Mouse (Mus musculus): Measurements from ENCODE around the gene Myo18b. TPM values are rescaled to one million over a fixed set of nuclear protein-coding genes. Genes with fewer than 3 reads are reported as not detected.

Myo18b gene
- polyA plus RNA-seq, 1 experiment from 2014 or later, result 2.0 TPM

DNA sequence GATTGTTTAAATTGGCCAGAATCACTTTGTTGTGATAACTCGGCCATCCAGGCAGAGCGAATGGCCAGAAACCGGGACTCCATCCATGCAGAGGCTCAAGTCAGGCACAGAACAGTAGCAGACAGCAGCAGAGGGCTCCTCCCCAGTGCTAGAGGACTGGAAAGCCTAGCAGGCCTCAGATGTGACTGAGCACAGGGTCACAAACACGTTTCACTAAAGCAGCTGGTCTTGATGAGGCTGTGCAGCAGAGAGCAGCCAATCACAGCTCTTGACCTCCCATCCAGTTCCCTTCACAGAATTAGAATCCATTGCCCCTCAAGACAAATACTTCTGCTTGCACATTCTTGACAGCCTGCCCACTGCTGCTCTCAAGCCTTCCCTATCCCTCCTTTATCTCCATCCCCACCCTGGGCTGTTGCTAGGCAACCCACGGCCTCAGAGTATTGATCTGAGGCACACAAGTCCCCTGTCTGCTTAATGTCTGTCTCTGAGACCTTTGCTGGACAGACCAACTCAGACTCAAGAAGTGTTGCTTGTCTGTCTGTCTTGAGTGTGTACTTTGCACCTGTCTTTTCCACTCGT lies 52.4 kb downstream of the Myo18b start:
- Histone ChIP-seq H3K9ac (ENCODE audit: low read depth, low read length) (peak overlapping the region; percentile 31; the same call in 1 of the 2 replicates), H3K4me3 (ENCODE audit: low read depth, low read length) (no peak overlapping the region), H3K4me1 (ENCODE audit: control insufficient read depth, insufficient read depth, low read length) (peaks cover 39% of the 10 kb centered on the region), H3K27ac (ENCODE audit: low read length) (peak overlapping the region; percentile 80), H3K9me3 (replicated peaks; ENCODE audit: control insufficient read depth, low read length, poor library complexity, severe bottlenecking) (no peaks in the 10 kb centered on the region), H3K4me2 (ENCODE audit: low read length) (no peak overlapping the region), H3K27me3 (ENCODE audit: control insufficient read depth, insufficient read depth, low read depth, low read length) (no peaks in the 10 kb centered on the region), H3K36me3 (ENCODE audit: control insufficient read depth, insufficient read depth, low read length) (no peaks in the 10 kb centered on the region)
- WGBS, result 18% methylated on average over 6 of the region's 6 CpGs
- peak; percentile 50; the same call in 1 of the 2 replicates for ATAC-seq

DNA sequence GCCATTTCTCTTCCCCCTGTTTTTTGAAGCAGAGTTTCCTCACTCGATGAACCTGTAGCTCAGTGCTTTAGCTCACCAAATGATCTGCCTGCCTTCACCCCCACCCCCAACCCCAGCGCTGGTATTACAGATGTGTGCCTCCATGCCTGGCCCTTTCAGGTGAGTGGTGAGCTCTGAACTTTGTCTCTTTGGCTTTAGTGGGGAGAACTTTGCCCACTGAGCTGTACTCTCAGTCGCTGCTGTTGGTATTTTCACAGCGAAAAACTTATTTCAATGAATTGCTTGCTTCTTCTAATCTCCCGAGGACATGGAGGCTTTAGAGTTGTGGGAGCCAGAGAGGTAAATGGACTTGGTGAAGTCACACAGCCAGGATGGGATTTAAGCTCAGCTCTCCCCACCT lies 53.5 kb downstream of the Myo18b start:
- Histone ChIP-seq H3K9ac (ENCODE audit: low read depth, low read length) (no peak overlapping the region), H3K4me1 (ENCODE audit: control insufficient read depth, insufficient read depth, low read length) (peaks cover 30% of the 10 kb centered on the region)
- 87% methylated on average over 5 of the region's 5 CpGs for WGBS

DNA sequence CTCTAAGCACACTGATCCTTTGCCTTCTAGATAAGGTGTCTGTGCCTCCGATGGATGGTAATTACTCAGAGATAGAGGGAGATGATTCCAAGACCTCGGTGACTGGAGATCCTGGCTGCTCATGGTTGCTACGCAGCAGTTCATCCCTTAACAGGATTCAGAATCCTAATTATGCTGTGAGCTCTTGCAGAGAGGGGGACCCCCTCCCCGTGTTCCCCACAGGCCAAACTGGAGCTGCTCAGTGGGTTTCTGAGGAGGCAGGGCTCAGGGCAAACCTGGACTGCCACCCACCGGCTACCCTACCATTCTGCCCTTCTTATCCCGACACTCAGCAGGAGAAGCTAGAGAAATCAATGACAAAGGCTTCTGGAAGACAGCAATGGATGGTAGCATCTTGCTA lies 54.3 kb downstream of the Myo18b start:
- peak overlapping the region; percentile 15; the same call in 1 of the 2 replicates for H3K27ac ChIP-seq (ENCODE audit: low read length)
- no peak for ATAC-seq

More for the DNA sequence above, 53.5 kb downstream of the Myo18b start:
- no peak overlapping the region for H3K4me3 ChIP-seq (ENCODE audit: low read depth, low read length)
- H3K27me3 ChIP-seq (ENCODE audit: control insufficient read depth, insufficient read depth, low read depth, low read length), result no peaks in the 10 kb centered on the region
- H3K4me2 ChIP-seq (ENCODE audit: low read length), result no peak overlapping the region
- ATAC-seq, result no peak
- no peak overlapping the region for H3K27ac ChIP-seq (ENCODE audit: low read length)
- H3K9me3 ChIP-seq (replicated peaks; ENCODE audit: control insufficient read depth, low read length, poor library complexity, severe bottlenecking), result no peaks in the 10 kb centered on the region
- H3K36me3 ChIP-seq (ENCODE audit: control insufficient read depth, insufficient read depth, low read length), result no peaks in the 10 kb centered on the region

DNA sequence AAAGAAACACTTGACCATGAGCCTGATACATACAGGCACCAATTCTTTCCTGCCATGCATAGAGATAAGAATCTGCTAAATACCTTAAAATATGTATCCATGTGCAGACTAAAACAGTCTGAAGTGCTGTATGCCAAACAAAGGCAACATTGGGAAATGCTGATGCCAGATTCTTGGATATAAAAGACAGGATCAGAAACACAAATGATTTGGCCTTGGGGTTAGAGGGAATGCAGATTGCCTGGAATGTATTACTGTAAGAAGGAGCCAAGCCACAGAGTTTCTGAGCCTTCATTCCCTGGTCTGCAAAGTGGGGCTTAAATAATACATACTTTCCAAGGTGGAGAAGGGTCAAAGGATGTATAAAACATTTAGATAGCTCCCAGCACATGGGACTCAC lies 61.3 kb downstream of the Myo18b start:
- H3K36me3 ChIP-seq (ENCODE audit: control insufficient read depth, insufficient read depth, low read length), result no peaks in the 10 kb centered on the region
- no peak for ATAC-seq
- H3K27me3 ChIP-seq (ENCODE audit: control insufficient read depth, insufficient read depth, low read depth, low read length), result no peaks in the 10 kb centered on the region
- peaks cover 8% of the 10 kb centered on the region for H3K4me1 ChIP-seq (ENCODE audit: control insufficient read depth, insufficient read depth, low read length)
- H3K9me3 ChIP-seq (replicated peaks; ENCODE audit: control insufficient read depth, low read length, poor library complexity, severe bottlenecking), result no peaks in the 10 kb centered on the region
- peak overlapping the region; percentile 35; the same call in 1 of the 2 replicates for H3K27ac ChIP-seq (ENCODE audit: low read length)
- no peak overlapping the region for H3K9ac ChIP-seq (ENCODE audit: low read depth, low read length)
- no peak overlapping the region for H3K4me3 ChIP-seq (ENCODE audit: low read depth, low read length)
- no peak overlapping the region for H3K4me2 ChIP-seq (ENCODE audit: low read length)

More for the DNA sequence above, 54.3 kb downstream of the Myo18b start:
- no peak overlapping the region for H3K9ac ChIP-seq (ENCODE audit: low read depth, low read length)
- no peaks in the 10 kb centered on the region for H3K36me3 ChIP-seq (ENCODE audit: control insufficient read depth, insufficient read depth, low read length)
- H3K9me3 ChIP-seq (replicated peaks; ENCODE audit: control insufficient read depth, low read length, poor library complexity, severe bottlenecking), result no peaks in the 10 kb centered on the region
- H3K27me3 ChIP-seq (ENCODE audit: control insufficient read depth, insufficient read depth, low read depth, low read length), result no peaks in the 10 kb centered on the region
- H3K4me3 ChIP-seq (ENCODE audit: low read depth, low read length), result no peak overlapping the region
- peaks cover 30% of the 10 kb centered on the region for H3K4me1 ChIP-seq (ENCODE audit: control insufficient read depth, insufficient read depth, low read length)
- H3K4me2 ChIP-seq (ENCODE audit: low read length), result no peak overlapping the region
- WGBS, result 22% methylated on average over 6 of the region's 6 CpGs

DNA sequence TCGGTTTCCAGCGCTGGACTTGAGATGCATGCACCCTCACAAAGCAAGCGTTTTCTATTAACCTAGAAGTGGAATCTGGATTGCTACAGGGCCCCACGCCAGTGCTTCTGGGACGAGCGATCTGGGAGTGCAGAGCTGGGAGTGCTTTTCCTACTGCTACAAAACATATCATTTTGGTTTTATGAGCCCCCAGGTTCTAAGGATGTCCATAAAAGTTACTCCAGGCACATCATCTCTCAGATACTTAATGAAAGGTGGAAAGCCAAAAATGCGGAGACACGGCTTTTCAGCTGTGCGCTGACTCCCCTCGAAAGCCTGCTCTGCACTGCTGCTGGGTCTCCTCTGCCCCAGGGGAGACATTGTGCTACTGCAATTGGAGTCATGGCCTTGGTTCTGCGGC lies 62.3 kb downstream of the Myo18b start:
- no peak overlapping the region for H3K4me2 ChIP-seq (ENCODE audit: low read length)
- WGBS, result 69% methylated on average over 11 of the region's 11 CpGs
- no peak for ATAC-seq
- no peak overlapping the region for H3K4me3 ChIP-seq (ENCODE audit: low read depth, low read length)
- H3K4me1 ChIP-seq (ENCODE audit: control insufficient read depth, insufficient read depth, low read length), result peaks cover 10% of the 10 kb centered on the region
- H3K36me3 ChIP-seq (ENCODE audit: control insufficient read depth, insufficient read depth, low read length), result no peaks in the 10 kb centered on the region
- H3K9me3 ChIP-seq (replicated peaks; ENCODE audit: control insufficient read depth, low read length, poor library complexity, severe bottlenecking), result no peaks in the 10 kb centered on the region
- no peak overlapping the region for H3K9ac ChIP-seq (ENCODE audit: low read depth, low read length)
- no peaks in the 10 kb centered on the region for H3K27me3 ChIP-seq (ENCODE audit: control insufficient read depth, insufficient read depth, low read depth, low read length)
- peak overlapping the region; percentile 23; the same call in 1 of the 2 replicates for H3K27ac ChIP-seq (ENCODE audit: low read length)

DNA sequence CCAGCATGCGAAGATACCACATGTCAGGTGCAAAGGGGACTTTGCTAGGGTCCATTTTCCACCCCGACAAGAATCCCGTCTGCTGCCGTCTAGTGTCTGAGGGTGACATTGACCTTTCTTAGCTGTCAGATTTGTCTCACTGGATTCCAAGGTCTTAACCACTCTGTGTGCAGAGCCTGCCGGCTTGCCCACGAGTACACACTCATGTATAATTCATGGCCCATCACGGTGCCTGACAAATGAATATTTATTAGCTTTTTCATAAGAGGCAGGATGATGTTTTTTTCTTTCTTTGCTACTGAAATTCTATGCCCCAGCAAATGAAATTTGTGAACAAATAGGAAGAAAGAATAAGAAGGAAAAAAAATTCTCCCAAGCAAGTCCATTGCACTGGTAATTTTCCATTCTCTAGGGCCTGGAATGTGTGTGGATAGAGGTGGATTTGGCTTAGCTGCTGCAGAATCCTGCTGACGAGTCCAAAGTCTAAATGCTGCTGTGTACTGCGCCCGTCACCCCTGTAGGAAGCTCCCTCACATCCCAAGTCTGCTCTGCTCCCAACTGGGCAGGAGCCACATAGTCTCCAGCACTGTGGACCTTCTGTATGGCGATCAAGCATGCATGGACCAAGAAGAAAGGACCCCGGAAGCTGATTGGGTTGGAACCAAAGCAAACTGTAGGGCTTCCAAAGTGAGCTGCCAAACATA lies 70.9 kb downstream of the Myo18b start:
- Histone ChIP-seq H3K27ac (ENCODE audit: low read length) (peak overlapping the region; percentile 85), H3K4me1 (ENCODE audit: control insufficient read depth, insufficient read depth, low read length) (peaks cover 24% of the 10 kb centered on the region), H3K4me2 (ENCODE audit: low read length) (peak overlapping the region; percentile 10; the same call in 1 of the 2 replicates), H3K27me3 (ENCODE audit: control insufficient read depth, insufficient read depth, low read depth, low read length) (no peaks in the 10 kb centered on the region), H3K9me3 (replicated peaks; ENCODE audit: control insufficient read depth, low read length, poor library complexity, severe bottlenecking) (no peaks in the 10 kb centered on the region), H3K9ac (ENCODE audit: low read depth, low read length) (no peak overlapping the region), H3K4me3 (ENCODE audit: low read depth, low read length) (no peak overlapping the region), H3K36me3 (ENCODE audit: control insufficient read depth, insufficient read depth, low read length) (no peaks in the 10 kb centered on the region)
- peak; percentile 80 for ATAC-seq
- 19% methylated on average over 12 of the region's 12 CpGs for WGBS

DNA sequence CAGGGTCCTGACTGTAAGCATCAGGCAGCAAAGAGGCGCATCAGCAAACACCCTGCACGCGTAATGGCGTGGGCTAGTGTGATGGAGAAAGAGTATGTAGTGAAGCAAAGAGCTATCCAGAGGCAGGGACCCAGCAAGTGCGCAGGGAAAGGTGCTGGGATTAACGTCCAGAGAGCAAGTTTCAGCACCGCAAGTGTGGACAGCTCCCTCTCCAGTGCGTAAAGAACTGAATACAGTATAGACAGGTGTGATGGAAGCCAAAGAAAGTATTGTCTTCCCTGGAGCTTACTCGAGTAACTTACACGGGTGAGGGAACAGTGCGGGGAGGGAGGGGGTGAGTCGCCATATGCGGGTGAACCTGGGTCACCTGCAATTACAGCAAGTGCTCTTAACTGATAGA lies 71.8 kb downstream of the Myo18b start:
- Histone ChIP-seq H3K9ac (ENCODE audit: low read depth, low read length) (no peak overlapping the region), H3K4me1 (ENCODE audit: control insufficient read depth, insufficient read depth, low read length) (peaks cover 24% of the 10 kb centered on the region), H3K4me3 (ENCODE audit: low read depth, low read length) (no peak overlapping the region), H3K36me3 (ENCODE audit: control insufficient read depth, insufficient read depth, low read length) (no peaks in the 10 kb centered on the region), H3K27me3 (ENCODE audit: control insufficient read depth, insufficient read depth, low read depth, low read length) (no peaks in the 10 kb centered on the region), H3K9me3 (replicated peaks; ENCODE audit: control insufficient read depth, low read length, poor library complexity, severe bottlenecking) (no peaks in the 10 kb centered on the region), H3K27ac (ENCODE audit: low read length) (no peak overlapping the region), H3K4me2 (ENCODE audit: low read length) (no peak overlapping the region)
- ATAC-seq, result 0 out of 2 replicates have a peak, but pooled peaks have one; percentile 6
- 42% methylated on average over 13 of the region's 13 CpGs for WGBS

DNA sequence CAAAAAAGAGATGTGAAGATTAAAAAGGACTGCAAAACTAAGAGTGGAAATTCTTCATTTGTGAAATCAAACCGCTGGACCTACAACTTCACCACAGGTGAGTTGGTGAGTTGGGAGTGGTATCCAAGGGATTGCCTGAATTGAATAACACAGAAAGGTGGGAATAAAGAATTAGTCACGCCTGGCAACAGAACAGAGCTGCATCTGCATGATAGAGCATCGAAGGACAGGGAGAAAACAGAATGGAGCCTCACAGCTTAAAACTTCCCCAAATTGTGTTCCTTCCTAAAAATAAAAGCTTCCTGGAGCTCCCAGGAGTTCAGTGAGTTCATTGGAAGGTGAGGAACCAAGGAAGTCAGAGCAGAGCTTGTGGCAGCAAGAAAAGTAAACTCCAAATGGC lies 73.7 kb downstream of the Myo18b start:
- Histone ChIP-seq H3K36me3 (ENCODE audit: control insufficient read depth, insufficient read depth, low read length) (no peaks in the 10 kb centered on the region), H3K4me2 (ENCODE audit: low read length) (no peak overlapping the region), H3K27me3 (ENCODE audit: control insufficient read depth, insufficient read depth, low read depth, low read length) (no peaks in the 10 kb centered on the region), H3K9me3 (replicated peaks; ENCODE audit: control insufficient read depth, low read length, poor library complexity, severe bottlenecking) (no peaks in the 10 kb centered on the region), H3K9ac (ENCODE audit: low read depth, low read length) (no peak overlapping the region), H3K27ac (ENCODE audit: low read length) (no peak overlapping the region), H3K4me3 (ENCODE audit: low read depth, low read length) (no peak overlapping the region), H3K4me1 (ENCODE audit: control insufficient read depth, insufficient read depth, low read length) (peaks cover 22% of the 10 kb centered on the region)
- ATAC-seq, result no peak
- WGBS, result 55% methylated on average over 3 of the region's 3 CpGs

DNA sequence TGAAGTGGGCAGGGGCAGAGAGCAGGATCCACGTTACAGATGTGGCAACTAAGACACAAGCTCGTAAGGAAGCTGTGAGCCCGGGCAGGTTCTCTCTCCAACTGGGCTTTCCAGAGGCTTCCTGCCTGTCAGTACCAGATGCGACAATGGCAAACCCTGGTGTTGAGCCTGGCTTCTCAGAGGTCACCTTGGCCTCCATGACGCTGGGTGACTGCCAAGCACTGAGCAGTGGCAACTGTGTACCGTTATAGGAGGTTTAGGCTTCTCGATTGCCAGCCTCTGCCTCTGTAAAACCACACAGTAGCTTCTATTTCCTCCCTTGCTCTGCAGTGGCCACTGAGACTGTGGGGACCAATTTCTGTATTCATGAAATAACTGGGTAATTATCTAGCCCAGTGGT lies 81.1 kb downstream of the Myo18b start:
- Histone ChIP-seq H3K27me3 (ENCODE audit: control insufficient read depth, insufficient read depth, low read depth, low read length) (no peaks in the 10 kb centered on the region), H3K9ac (ENCODE audit: low read depth, low read length) (no peak overlapping the region), H3K4me1 (ENCODE audit: control insufficient read depth, insufficient read depth, low read length) (no peaks in the 10 kb centered on the region), H3K36me3 (ENCODE audit: control insufficient read depth, insufficient read depth, low read length) (no peaks in the 10 kb centered on the region), H3K27ac (ENCODE audit: low read length) (no peak overlapping the region), H3K4me2 (ENCODE audit: low read length) (no peak overlapping the region), H3K9me3 (replicated peaks; ENCODE audit: control insufficient read depth, low read length, poor library complexity, severe bottlenecking) (no peaks in the 10 kb centered on the region), H3K4me3 (ENCODE audit: low read depth, low read length) (no peak overlapping the region)
- WGBS, result 71% methylated on average over 7 of the region's 7 CpGs
- no peak for ATAC-seq
